Mouse (Mus musculus) C3H10T1/2 (cell line): Measurements from ENCODE around the gene Smarcc2. TPM values are rescaled to one million over a fixed set of nuclear protein-coding genes. Genes with fewer than 3 reads are reported as not detected.

Experiments used
- polyA plus RNA-seq, 2 experiments: library from polyadenylated mRNA; unstranded; fragments of >200 nt; fragmentation: generic; extraction: Trizol; gene quantifications; one replicate each; pipeline ENCODE4 v1.2.1; 2012; ENCODE audit warnings: missing spikeins in 2 of 2

The Smarcc2 gene
- 100 to 1,000 TPM in 1 of 2 experiments, 10 to 100 TPM in 1; 20.1 to 111 TPM for polyA plus RNA-seq

GRCm38 (mm10) chr10:128458719-128459408 lies at the start of gene Smarcc2:
Gene Smarcc2 (plus strand): TSS chr10:128459248.

GRCm38 (mm10) chr10:128411211-128412054 lies 47.6 kb upstream of the Smarcc2 start, which contains the start of the genes Nabp2 and Rnf41:
Gene Nabp2 (minus strand): TSS chr10:128411492.
Gene Rnf41 (plus strand): TSS chr10:128411657.

GRCm38 (mm10) chr10:128493695-128494666 lies 34.9 kb downstream of the Smarcc2 start, which contains the start of gene Myl6:
Gene Myl6 (minus strand): TSS chr10:128494145.

GRCm38 (mm10) chr10:128498590-128498989 lies 39.5 kb downstream of the Smarcc2 start, which contains the start of gene Myl6b:
Gene Myl6b (minus strand): TSS chr10:128498685.

GRCm38 (mm10) chr10:128525671-128526308 lies 66.7 kb downstream of the Smarcc2 start, which contains the start of gene Esyt1:
Gene Esyt1 (minus strand): TSS chr10:128525871.

Other genes starting within 250 kb of the Smarcc2 start
- 10 to 100 TPM in 1 of 2 experiments, 1 to 10 TPM in 1; 6.2 to 11.1 TPM for gene Spryd4, start 247.4 kb upstream of the Smarcc2 start, polyA plus RNA-seq
- gene Mip, start 233.4 kb upstream of the Smarcc2 start, polyA plus RNA-seq, result not detected
- gene Timeless, start 227.2 kb upstream of the Smarcc2 start, polyA plus RNA-seq, result 10 to 100 TPM in 1 of 2 experiments, 1 to 10 TPM in 1; 7.9 to 10.5 TPM
- under 1 TPM; 0.15 to 0.21 TPM for gene Apon, start 205.2 kb upstream of the Smarcc2 start, polyA plus RNA-seq
- gene Apof, start 190.6 kb upstream of the Smarcc2 start, polyA plus RNA-seq, result not detected
- 10 to 100 TPM in 1 of 2 experiments, 1 to 10 TPM in 1; 1.4 to 16.2 TPM for gene Stat2, start 188.7 kb upstream of the Smarcc2 start, polyA plus RNA-seq
- gene Il23a, start 160.5 kb upstream of the Smarcc2 start, polyA plus RNA-seq, result not detected
- 10 to 100 TPM in 1 of 2 experiments, 1 to 10 TPM in 1; 1.8 to 14.3 TPM for gene Pan2, start 155.9 kb upstream of the Smarcc2 start, polyA plus RNA-seq
- gene Cnpy2, start 136.8 kb upstream of the Smarcc2 start, polyA plus RNA-seq, result 100 to 1,000 TPM in 1 of 2 experiments, 10 to 100 TPM in 1; 94.1 to 341 TPM
- gene Cs, start 121.5 kb upstream of the Smarcc2 start, polyA plus RNA-seq, result 100 to 1,000 TPM; 126 to 134 TPM
- gene Coq10a, start 90.3 kb upstream of the Smarcc2 start, polyA plus RNA-seq, result 10 to 100 TPM; 14.3 to 38.1 TPM
- gene Ankrd52, start 82.1 kb upstream of the Smarcc2 start, polyA plus RNA-seq, result 10 to 100 TPM in 1 of 2 experiments, 1 to 10 TPM in 1; 3.8 to 14.4 TPM
- under 1 TPM in 1 of 2 experiments, not detected in 1; 0.08 TPM for gene Slc39a5, start 58.0 kb upstream of the Smarcc2 start, polyA plus RNA-seq
- gene Nabp2, start 47.8 kb upstream of the Smarcc2 start, polyA plus RNA-seq, result 100 to 1,000 TPM; 126 to 174 TPM
- 10 to 100 TPM; 15.9 to 29.8 TPM for gene Rnf41, start 47.6 kb upstream of the Smarcc2 start, polyA plus RNA-seq
- gene Myl6, start 34.9 kb downstream of the Smarcc2 start, polyA plus RNA-seq, result 1,000 to 10,000 TPM; 2,019 to 2,698 TPM
- 10 to 100 TPM in 1 of 2 experiments, 1 to 10 TPM in 1; 8.1 to 11.2 TPM for gene Myl6b, start 39.4 kb downstream of the Smarcc2 start, polyA plus RNA-seq
- gene Esyt1, start 66.6 kb downstream of the Smarcc2 start, polyA plus RNA-seq, result 10 to 100 TPM; 15.5 to 43.1 TPM
- 10 to 100 TPM in 1 of 2 experiments, 1 to 10 TPM in 1; 8.7 to 13.7 TPM for gene Zc3h10, start 88.5 kb downstream of the Smarcc2 start, polyA plus RNA-seq
- over 10,000 TPM; 19,565 to 33,335 TPM for gene Rpl41, start 90.1 kb downstream of the Smarcc2 start, polyA plus RNA-seq
- gene Pa2g4, start 106.7 kb downstream of the Smarcc2 start, polyA plus RNA-seq, result 100 to 1,000 TPM in 1 of 2 experiments, 10 to 100 TPM in 1; 89.5 to 139 TPM
- under 1 TPM; 0.20 to 0.24 TPM for gene Erbb3, start 130.4 kb downstream of the Smarcc2 start, polyA plus RNA-seq
- 1,000 to 10,000 TPM; 3,269 to 4,877 TPM for gene Rps26, start 167.5 kb downstream of the Smarcc2 start, polyA plus RNA-seq
- under 1 TPM in 1 of 2 experiments, not detected in 1; 0.07 TPM for gene Ikzf4, start 186.7 kb downstream of the Smarcc2 start, polyA plus RNA-seq
- 10 to 100 TPM in 1 of 2 experiments, 1 to 10 TPM in 1; 6.0 to 11.3 TPM for gene Suox, start 214.8 kb downstream of the Smarcc2 start, polyA plus RNA-seq
- 10 to 100 TPM; 12.3 to 76.2 TPM for gene Rab5b, start 237.0 kb downstream of the Smarcc2 start, polyA plus RNA-seq
- under 1 TPM; 0.05 to 0.66 TPM for gene Pmel, start 244.9 kb downstream of the Smarcc2 start, polyA plus RNA-seq
- gene Cdk2, start 245.8 kb downstream of the Smarcc2 start, polyA plus RNA-seq, result 10 to 100 TPM in 1 of 2 experiments, 1 to 10 TPM in 1; 6.3 to 18.0 TPM